Mouse (Mus musculus): ENCODE results near the gene Adnp. TPM values are rescaled to one million over a fixed set of nuclear protein-coding genes. Genes with fewer than 3 reads are reported as not detected.

Adnp gene
- 79.0 to 104 TPM (median 96.7 TPM) in 4 replicates for total RNA-seq (2023; ENCODE audit: inconsistent age)

GRCm38 (mm10) chr2:168206725-168207644, at the start of gene Adnp:
TSS of gene Adnp (minus strand) at chr2:168207112.

DNA sequence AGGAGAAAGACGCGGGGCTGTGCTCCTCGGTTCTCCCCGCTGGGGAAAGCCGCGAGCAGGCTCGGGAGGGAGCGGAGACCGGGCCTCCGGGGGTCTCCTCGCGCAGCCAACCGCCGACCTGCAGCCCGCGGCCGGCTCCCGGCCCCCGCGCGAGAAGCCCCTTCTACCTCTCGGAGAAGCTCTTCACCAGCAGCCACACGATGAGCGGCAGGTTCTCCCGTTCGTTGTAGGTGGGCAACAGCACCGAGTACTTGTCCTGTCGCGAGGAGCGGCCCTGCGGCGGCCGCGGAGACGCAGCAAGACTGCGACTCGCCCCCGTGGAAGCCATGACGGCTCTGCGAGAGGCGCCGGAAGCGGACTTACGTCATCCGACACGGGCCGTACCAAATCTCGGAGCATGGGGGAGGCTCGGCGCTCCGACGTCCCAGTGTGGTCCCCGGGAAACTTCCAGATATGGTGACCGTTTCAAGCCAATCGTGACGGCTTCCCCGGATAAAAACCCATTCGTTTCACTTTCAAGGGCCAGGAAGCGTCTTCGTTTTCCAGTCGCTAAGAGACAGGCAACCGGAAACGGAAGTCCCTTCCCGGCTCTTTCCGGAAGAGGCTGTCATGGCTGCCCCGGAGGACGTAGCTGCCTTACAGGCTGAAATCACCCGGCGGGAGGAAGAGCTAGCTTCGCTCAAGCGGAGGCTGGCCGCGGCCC, 23.3 kb upstream of the Adnp start, which contains the start of the genes Gm20716, Dpm1 and Mocs3:
Gene Gm20716, minus strand, starts transcription at position 339 of the 703 bp plus-strand sequence.
Gene Dpm1, minus strand, starts transcription at position 566 of the 703 bp plus-strand sequence.
Gene Mocs3, plus strand, starts transcription at position 597 of the 703 bp plus-strand sequence.

Other genes starting within 250 kb of the Adnp start
- gene Ripor3, start 196.5 kb downstream of the Adnp start, total RNA-seq (2023; ENCODE audit: inconsistent age), result not detected in 4 replicates
- gene Pard6b, start 126.1 kb downstream of the Adnp start, total RNA-seq (2023; ENCODE audit: inconsistent age), result 2.5 to 2.9 TPM (median 2.7 TPM) in 4 replicates
- 5.0 to 6.8 TPM (median 6.3 TPM) in 3 of 4 replicates, not detected in the other for gene Gm20716, start 23.3 kb upstream of the Adnp start, total RNA-seq (2023; ENCODE audit: inconsistent age)
- 118 to 134 TPM (median 126 TPM) in 4 replicates for gene Dpm1, start 23.5 kb upstream of the Adnp start, total RNA-seq (2023; ENCODE audit: inconsistent age)
- gene Mocs3, start 23.5 kb upstream of the Adnp start, total RNA-seq (2023; ENCODE audit: inconsistent age), result 12.4 to 15.7 TPM (median 15.1 TPM) in 4 replicates
- gene Kcng1, start 74.6 kb upstream of the Adnp start, total RNA-seq (2023; ENCODE audit: inconsistent age), result not detected in 4 replicates

All from B cell, adult (primary cell).